Mouse (Mus musculus): ENCODE measurements around the gene Scnn1a.
A peak's percentile ranks its signal among the peaks of the same experiment; 100 is the strongest.
"Not testable (repeated sequence)": the region's sequence is repeated elsewhere in the genome, so short reads cannot be mapped to it uniquely, and the experiment has no call there.

The Scnn1a gene

GRCm38 (mm10) chr6:125320323-125320722 lies at the start of gene Scnn1a:
Gene Scnn1a, plus strand, starts transcription at chr6:125320659.
- DNase-seq (ENCODE audit: inconsistent ontology term): no peak

GRCm38 (mm10) chr6:125271455-125272227 lies 48.8 kb upstream of the Scnn1a start:
- peak; percentile 92 for DNase-seq (ENCODE audit: inconsistent ontology term)

- no peak for DNase-seq (ENCODE audit: inconsistent ontology term)
Measured at GRCm38 (mm10) chr6:125272228-125272785, 48.2 kb upstream of the Scnn1a start.

- DNase-seq (ENCODE audit: inconsistent ontology term): peak; percentile 38
Measured at GRCm38 (mm10) chr6:125274841-125275563, 45.5 kb upstream of the Scnn1a start.

GRCm38 (mm10) chr6:125279729-125280128 lies 40.7 kb upstream of the Scnn1a start:
- DNase-seq (ENCODE audit: inconsistent ontology term): no peak

- not testable (repeated sequence) for DNase-seq (ENCODE audit: inconsistent ontology term)
Measured at GRCm38 (mm10) chr6:125282721-125283120, 37.7 kb upstream of the Scnn1a start.

GRCm38 (mm10) chr6:125284250-125284649 lies 36.2 kb upstream of the Scnn1a start:
- peak; percentile 41 for DNase-seq (ENCODE audit: inconsistent ontology term)

GRCm38 (mm10) chr6:125284751-125285150 lies 35.7 kb upstream of the Scnn1a start:
- no peak for DNase-seq (ENCODE audit: inconsistent ontology term)

- DNase-seq (ENCODE audit: inconsistent ontology term): no peak
Measured at GRCm38 (mm10) chr6:125285890-125286289, 34.6 kb upstream of the Scnn1a start, which contains the start of gene Tuba3a. Gene Tuba3a, minus strand, starts transcription at chr6:125286042.

- no peak for DNase-seq (ENCODE audit: inconsistent ontology term)
Measured at GRCm38 (mm10) chr6:125286944-125287343, 33.5 kb upstream of the Scnn1a start.

GRCm38 (mm10) chr6:125288730-125289129 lies 31.7 kb upstream of the Scnn1a start:
- no peak for DNase-seq (ENCODE audit: inconsistent ontology term)

GRCm38 (mm10) chr6:125291329-125291728 lies 29.1 kb upstream of the Scnn1a start:
- peak; percentile 76 for DNase-seq (ENCODE audit: inconsistent ontology term)

- DNase-seq (ENCODE audit: inconsistent ontology term): no peak
Measured at GRCm38 (mm10) chr6:125292256-125292655, 28.2 kb upstream of the Scnn1a start.

- no peak for DNase-seq (ENCODE audit: inconsistent ontology term)
Measured at GRCm38 (mm10) chr6:125294049-125294448, 26.4 kb upstream of the Scnn1a start.

GRCm38 (mm10) chr6:125297149-125297820 lies 23.2 kb upstream of the Scnn1a start:
- no peak for DNase-seq (ENCODE audit: inconsistent ontology term)

- no peak for DNase-seq (ENCODE audit: inconsistent ontology term)
Measured at GRCm38 (mm10) chr6:125300982-125301381, 19.5 kb upstream of the Scnn1a start.

- no peak for DNase-seq (ENCODE audit: inconsistent ontology term)
Measured at GRCm38 (mm10) chr6:125302231-125302982, 18.1 kb upstream of the Scnn1a start.

- no peak for DNase-seq (ENCODE audit: inconsistent ontology term)
Measured at GRCm38 (mm10) chr6:125303242-125303641, 17.2 kb upstream of the Scnn1a start.

- not testable (repeated sequence) for DNase-seq (ENCODE audit: inconsistent ontology term)
Measured at GRCm38 (mm10) chr6:125304408-125304807, 16.1 kb upstream of the Scnn1a start.

- DNase-seq (ENCODE audit: inconsistent ontology term): no peak
Measured at GRCm38 (mm10) chr6:125305465-125305864, 15.0 kb upstream of the Scnn1a start.

- no peak for DNase-seq (ENCODE audit: inconsistent ontology term)
Measured at GRCm38 (mm10) chr6:125307091-125307490, 13.4 kb upstream of the Scnn1a start.
